Mouse (Mus musculus) forebrain, embryonic 13.5 days (tissue): Measurements from ENCODE around the gene Ift43. TPM values are rescaled to one million over a fixed set of nuclear protein-coding genes. Genes with fewer than 3 reads are reported as not detected.

Experiments
- ATAC-seq: fragments of 200-750 bp; cut with Nextera tagmentation; 2 replicates; pipeline ENCODE4 v1.8.0; 2017
- H3K27ac ChIP-seq: fragments of 300-500 bp; sonication (generic); 2 replicates; pipeline ENCODE4 v1.5.1; 2015; ENCODE audit warnings: inconsistent platforms, mild to moderate bottlenecking, moderate library complexity
- H3K27me3 ChIP-seq: fragments of 300-500 bp; sonication (generic); 2 replicates; pipeline ENCODE4 v1.6.1; 2015; ENCODE audit warnings: mild to moderate bottlenecking, inconsistent platforms
- H3K36me3 ChIP-seq: fragments of 300-500 bp; sonication (generic); 2 replicates; pipeline ENCODE4 v1.6.1; 2015; ENCODE audit warnings: mild to moderate bottlenecking, inconsistent platforms; ENCODE audit not compliant: poor library complexity, severe bottlenecking
- H3K4me1 ChIP-seq: fragments of 300-500 bp; sonication (generic); 2 replicates; pipeline ENCODE4 v1.6.1; 2015; ENCODE audit warnings: inconsistent platforms
- H3K4me2 ChIP-seq: fragments of 300-500 bp; sonication (generic); 2 replicates; pipeline ENCODE4 v1.6.1; 2015; ENCODE audit warnings: inconsistent platforms, mild to moderate bottlenecking, moderate library complexity
- H3K4me3 ChIP-seq: fragments of 300-500 bp; sonication (generic); 2 replicates; pipeline ENCODE4 v1.5.1; 2015; ENCODE audit warnings: mild to moderate bottlenecking, inconsistent platforms
- H3K9ac ChIP-seq: fragments of 300-500 bp; sonication (generic); 2 replicates; pipeline ENCODE4 v1.6.1; 2015; ENCODE audit warnings: mild to moderate bottlenecking, inconsistent platforms
- H3K9me3 ChIP-seq: fragments of 300-500 bp; sonication (generic); replicated peaks from 2 replicates; pipeline ENCODE4 v1.6.1; 2016; ENCODE audit warnings: inconsistent platforms
- WGBS: fragments of 180-500 bp; shearing (Covaris S2); methylation state at CpG from one replicate; pipeline ENCODE4 v1.1.7; 2015; 5-methylcytosine and 5-hydroxymethylcytosine counted together
- polyA plus RNA-seq: library from polyadenylated mRNA; unstranded; fragments of >200 nt; fragmentation: Nextera tagmentation; extraction: Ambion mirVana; gene quantifications from 2 replicates; pipeline ENCODE4 v1.2.1, GENCODE M21; 2015

Ift43 gene
- polyA plus RNA-seq, 1 experiment from 2014 or later, result 104 TPM

GRCm38 (mm10) chr12:86161436-86161835, 79.1 kb downstream of the Ift43 start:
- H3K9ac ChIP-seq, result no peak overlapping the region
- H3K9me3 ChIP-seq, result peaks cover 7% of the 10 kb centered on the region; the same call in 1 of the 2 replicates
- peaks cover 20% of the 10 kb centered on the region for H3K27me3 ChIP-seq
- no peak overlapping the region for H3K4me3 ChIP-seq
- H3K36me3 ChIP-seq, result peaks cover 18% of the 10 kb centered on the region
- WGBS, result 95% methylated on average over 6 of the region's 6 CpGs
- H3K27ac ChIP-seq, result no peak overlapping the region
- no peak for ATAC-seq
- peaks cover 53% of the 10 kb centered on the region for H3K4me1 ChIP-seq
- no peak overlapping the region for H3K4me2 ChIP-seq

GRCm38 (mm10) chr12:86161942-86162341, 79.6 kb downstream of the Ift43 start:
- Histone ChIP-seq H3K9ac (no peak overlapping the region), H3K4me2 (no peak overlapping the region), H3K9me3 (peaks cover 7% of the 10 kb centered on the region; the same call in 1 of the 2 replicates), H3K27ac (no peak overlapping the region), H3K4me3 (no peak overlapping the region), H3K4me1 (peaks cover 52% of the 10 kb centered on the region), H3K27me3 (peaks cover 20% of the 10 kb centered on the region), H3K36me3 (peaks cover 18% of the 10 kb centered on the region)
- ATAC-seq, result no peak
- WGBS, result 93% methylated on average over 5 of the region's 5 CpGs

GRCm38 (mm10) chr12:86162890-86163816, 80.8 kb downstream of the Ift43 start:
- peaks cover 7% of the 10 kb centered on the region; the same call in 1 of the 2 replicates for H3K9me3 ChIP-seq
- peak overlapping the region; percentile 17; the same call in 1 of the 2 replicates for H3K4me2 ChIP-seq
- 3% methylated on average over 12 of the region's 12 CpGs for WGBS
- ATAC-seq, result peak; percentile 62
- no peak overlapping the region for H3K4me3 ChIP-seq
- peaks cover 20% of the 10 kb centered on the region for H3K27me3 ChIP-seq
- peaks cover 18% of the 10 kb centered on the region for H3K36me3 ChIP-seq
- H3K9ac ChIP-seq, result no peak overlapping the region
- H3K4me1 ChIP-seq, result peaks cover 44% of the 10 kb centered on the region
- H3K27ac ChIP-seq, result peak overlapping the region; percentile 36

- Histone ChIP-seq H3K4me1 (peaks cover 34% of the 10 kb centered on the region), H3K4me3 (no peak overlapping the region), H3K9me3 (no peaks in the 10 kb centered on the region), H3K4me2 (no peak overlapping the region), H3K27ac (no peak overlapping the region), H3K27me3 (peaks cover 21% of the 10 kb centered on the region), H3K36me3 (peaks cover 7% of the 10 kb centered on the region), H3K9ac (no peak overlapping the region)
- ATAC-seq, result no peak
- WGBS, result 53% methylated on average over 2 of the region's 2 CpGs
Observed at GRCm38 (mm10) chr12:86166244-86166643, 83.9 kb downstream of the Ift43 start.

GRCm38 (mm10) chr12:86167075-86167474, 84.7 kb downstream of the Ift43 start:
- ATAC-seq, result no peak
- Histone ChIP-seq H3K36me3 (no peaks in the 10 kb centered on the region), H3K9me3 (no peaks in the 10 kb centered on the region), H3K9ac (no peak overlapping the region), H3K27ac (no peak overlapping the region), H3K4me2 (no peak overlapping the region), H3K4me1 (peaks cover 34% of the 10 kb centered on the region), H3K27me3 (peaks cover 14% of the 10 kb centered on the region; the same call in 1 of the 2 replicates), H3K4me3 (no peak overlapping the region)
- WGBS, result 49% methylated on average over 9 of the region's 9 CpGs

GRCm38 (mm10) chr12:86168712-86169111, 86.4 kb downstream of the Ift43 start:
- Histone ChIP-seq H3K4me2 (no peak overlapping the region), H3K27ac (no peak overlapping the region), H3K36me3 (no peaks in the 10 kb centered on the region), H3K27me3 (peaks cover 14% of the 10 kb centered on the region; the same call in 1 of the 2 replicates), H3K9me3 (no peaks in the 10 kb centered on the region), H3K4me3 (no peak overlapping the region), H3K9ac (no peak overlapping the region), H3K4me1 (peaks cover 28% of the 10 kb centered on the region)
- 18% methylated on average over 1 of the region's 1 CpGs for WGBS
- ATAC-seq, result no peak

GRCm38 (mm10) chr12:86169195-86169594, 86.9 kb downstream of the Ift43 start:
- H3K9me3 ChIP-seq, result no peaks in the 10 kb centered on the region
- ATAC-seq, result no peak
- no peak overlapping the region for H3K27ac ChIP-seq
- peaks cover 28% of the 10 kb centered on the region for H3K4me1 ChIP-seq
- H3K4me3 ChIP-seq, result no peak overlapping the region
- H3K4me2 ChIP-seq, result no peak overlapping the region
- H3K36me3 ChIP-seq, result no peaks in the 10 kb centered on the region
- WGBS, result 74% methylated on average over 5 of the region's 5 CpGs
- H3K9ac ChIP-seq, result no peak overlapping the region
- peaks cover 14% of the 10 kb centered on the region; the same call in 1 of the 2 replicates for H3K27me3 ChIP-seq

- Histone ChIP-seq H3K4me1 (peaks cover 45% of the 10 kb centered on the region), H3K4me2 (no peak overlapping the region), H3K27ac (peak overlapping the region; percentile 21; the same call in 1 of the 2 replicates), H3K36me3 (no peaks in the 10 kb centered on the region), H3K9me3 (no peaks in the 10 kb centered on the region), H3K4me3 (no peak overlapping the region), H3K9ac (no peak overlapping the region), H3K27me3 (peaks cover 11% of the 10 kb centered on the region)
- 46% methylated on average over 6 of the region's 6 CpGs for WGBS
- no peak for ATAC-seq
Observed at GRCm38 (mm10) chr12:86173314-86173713, 91.0 kb downstream of the Ift43 start.

- Histone ChIP-seq H3K27me3 (peaks cover 11% of the 10 kb centered on the region), H3K9ac (no peak overlapping the region), H3K4me1 (peaks cover 44% of the 10 kb centered on the region), H3K4me3 (no peak overlapping the region), H3K27ac (no peak overlapping the region), H3K9me3 (no peaks in the 10 kb centered on the region), H3K4me2 (no peak overlapping the region), H3K36me3 (no peaks in the 10 kb centered on the region)
- no peak for ATAC-seq
- 70% methylated on average over 12 of the region's 12 CpGs for WGBS
Observed at GRCm38 (mm10) chr12:86174369-86174768, 92.0 kb downstream of the Ift43 start.

GRCm38 (mm10) chr12:86175476-86175942, 93.2 kb downstream of the Ift43 start:
- Histone ChIP-seq H3K9ac (no peak overlapping the region), H3K27me3 (peaks cover 11% of the 10 kb centered on the region), H3K4me1 (peaks cover 52% of the 10 kb centered on the region), H3K4me2 (no peak overlapping the region), H3K36me3 (no peaks in the 10 kb centered on the region), H3K27ac (no peak overlapping the region), H3K9me3 (no peaks in the 10 kb centered on the region), H3K4me3 (no peak overlapping the region)
- no peak for ATAC-seq
- WGBS, result 2% methylated on average over 12 of the region's 12 CpGs

- Histone ChIP-seq H3K9ac (no peak overlapping the region), H3K4me3 (no peak overlapping the region), H3K27me3 (peaks cover 8% of the 10 kb centered on the region), H3K36me3 (no peaks in the 10 kb centered on the region), H3K4me2 (no peak overlapping the region), H3K27ac (peak overlapping the region; percentile 65), H3K9me3 (no peaks in the 10 kb centered on the region), H3K4me1 (peaks cover 65% of the 10 kb centered on the region)
- 65% methylated on average over 11 of the region's 11 CpGs for WGBS
- ATAC-seq, result no peak
Observed at GRCm38 (mm10) chr12:86176675-86177339, 94.5 kb downstream of the Ift43 start.

- no peak overlapping the region for H3K4me3 ChIP-seq
- H3K9ac ChIP-seq, result no peak overlapping the region; the same call in 1 of the 2 replicates
- H3K4me1 ChIP-seq, result peaks cover 62% of the 10 kb centered on the region
- WGBS, result 42% methylated on average over 7 of the region's 7 CpGs
- ATAC-seq, result peak; percentile 12; the same call in 1 of the 2 replicates
- no peaks in the 10 kb centered on the region for H3K9me3 ChIP-seq
- peaks cover 8% of the 10 kb centered on the region for H3K27me3 ChIP-seq
- H3K36me3 ChIP-seq, result no peaks in the 10 kb centered on the region
- no peak overlapping the region for H3K4me2 ChIP-seq
- peak overlapping the region; percentile 69 for H3K27ac ChIP-seq
Observed at GRCm38 (mm10) chr12:86179266-86179665, 96.9 kb downstream of the Ift43 start.
